In genomic region chr3:104461226-104461625, GRCm38 (mm10) we compare ENCODE assay signal across 29 mouse cellular contexts. TPM values are rescaled to one million over a fixed set of nuclear protein-coding genes. Genes with fewer than 3 reads are reported as not detected.
DNase-seq lines count a peak whose midpoint lies in the region; ATAC-seq lines count a peak whose summit lies in the region.
"Had no signal": no experiment of that assay in that cellular context is flagged by ENCODE, and none has a peak within 500 bp of the region (broad histone marks: within the 10 kb centered on the region; RNA-seq: fewer than 3 reads in every experiment).

No protein-coding gene starts in this region.

- H3K4me1 ChIP-seq in heart, embryonic 10.5 days: no peaks in the 10 kb centered on the region
- no peaks in the 10 kb centered on the region for H3K4me1 ChIP-seq in heart, embryonic 11.5 days (ENCODE audit: control insufficient read depth, insufficient read depth, low read length)
- H3K4me1 ChIP-seq: forebrain, embryonic 10.5 days; forebrain, embryonic 13.5 days; heart, embryonic 12.5 days; heart, embryonic 15.5 days; hindbrain, embryonic 12.5 days; hindbrain, embryonic 15.5 days had no signal

- no peak for ATAC-seq in heart, embryonic 11.5 days (replicated peaks; ENCODE audit: insufficient number of reproducible peaks, low FRiP score, low TSS enrichment)
- peak; percentile 76 for ATAC-seq in activated CD4-positive, CD25-positive, alpha-beta regulatory T cell, adult 4 months
- ATAC-seq: forebrain, embryonic 13.5 days; forebrain, postnatal 0 days; Patski had no signal

- peak; percentile 16 for DNase-seq in heart, embryonic 10.5 days (ENCODE audit: low spot score)
- peak; percentile 31 for DNase-seq in CD4-positive, CD25-positive, alpha-beta regulatory T cell, adult 2 months (ENCODE audit: low read depth, low spot score)
- DNase-seq in naive thymus-derived CD4-positive, alpha-beta T cell, adult 2 months (ENCODE audit: low read depth): peak; percentile 47
- DNase-seq in kidney, postnatal 25 days: no peak
- no peak for DNase-seq in liver
- DNase-seq: adrenal gland, adult 8-10 months; adrenal gland, postnatal 36 days; B cell, adult 2 months; cerebellum, adult 18-20 months; cerebellum, adult 9-10 months; cerebellum, postnatal 14 days; forebrain, postnatal 0 days; gastrocnemius, postnatal 25 days; heart, adult 2 months; heart, postnatal 10 days; heart, postnatal 4 days; kidney, adult 11 months; kidney, adult 9 months had no signal

- no peaks in the 10 kb centered on the region for H3K9me3 ChIP-seq in heart, embryonic 10.5 days
- H3K9me3 ChIP-seq in heart, embryonic 11.5 days (replicated peaks; ENCODE audit: control insufficient read depth, low read length): no peaks in the 10 kb centered on the region
- H3K9me3 ChIP-seq: forebrain, embryonic 10.5 days; forebrain, embryonic 13.5 days; G1E; heart, embryonic 12.5 days; heart, embryonic 15.5 days; hindbrain, embryonic 12.5 days; hindbrain, embryonic 15.5 days had no signal

- 62% methylated on average over 2 of the region's 2 CpGs for WGBS in heart, embryonic 10.5 days
- 64% methylated on average over 2 of the region's 2 CpGs for WGBS in heart, embryonic 11.5 days (ENCODE audit: insufficient replicate concordance)

- no peaks in the 10 kb centered on the region for H3K27me3 ChIP-seq in heart, embryonic 10.5 days (ENCODE audit: insufficient read depth, poor library complexity, severe bottlenecking)
- no peaks in the 10 kb centered on the region for H3K27me3 ChIP-seq in heart, embryonic 11.5 days (ENCODE audit: control insufficient read depth, insufficient read depth, low read length)
- H3K27me3 ChIP-seq: CH12.LX; forebrain, embryonic 13.5 days; heart, embryonic 12.5 days; heart, embryonic 15.5 days; hindbrain, embryonic 12.5 days; hindbrain, embryonic 15.5 days; Patski had no signal

- H3K27ac ChIP-seq in heart, embryonic 10.5 days: no peak overlapping the region
- no peak overlapping the region for H3K27ac ChIP-seq in heart, embryonic 11.5 days (ENCODE audit: low read depth, low read length)
- H3K27ac ChIP-seq: forebrain, embryonic 10.5 days; forebrain, embryonic 13.5 days; heart, adult 2 months; heart, embryonic 15.5 days; hindbrain, embryonic 12.5 days; hindbrain, embryonic 15.5 days had no signal

- H3K36me3 ChIP-seq in heart, embryonic 10.5 days: peaks cover 91% of the 10 kb centered on the region
- H3K36me3 ChIP-seq in heart, embryonic 11.5 days (ENCODE audit: control insufficient read depth, insufficient read depth, low read length): peaks cover 50% of the 10 kb centered on the region

- H3K4me3 ChIP-seq in heart, embryonic 10.5 days: no peak overlapping the region
- no peak overlapping the region for H3K4me3 ChIP-seq in heart, embryonic 11.5 days (ENCODE audit: low read depth, low read length)
- H3K4me3 ChIP-seq: forebrain, embryonic 10.5 days; forebrain, embryonic 13.5 days; heart, adult 2 months; heart, embryonic 12.5 days; heart, embryonic 15.5 days; hindbrain, embryonic 12.5 days; hindbrain, embryonic 15.5 days had no signal

- H3K9ac ChIP-seq in heart, embryonic 11.5 days (ENCODE audit: low read depth, low read length): no peak overlapping the region
- H3K9ac ChIP-seq: forebrain, embryonic 13.5 days; forebrain, postnatal 0 days; heart, embryonic 12.5 days; heart, embryonic 15.5 days; hindbrain, embryonic 12.5 days; hindbrain, embryonic 15.5 days had no signal

- H3K4me2 ChIP-seq in heart, embryonic 11.5 days: no peak overlapping the region
- H3K4me2 ChIP-seq: forebrain, embryonic 13.5 days; heart, embryonic 12.5 days; heart, embryonic 15.5 days; hindbrain, embryonic 12.5 days; hindbrain, embryonic 15.5 days had no signal

RNA-seq across cellular contexts. Expression of gene Lrig2, which starts 50.5 kb away (rescaled TPM):
- 13.0 and 14.1 TPM in 2 replicates for polyA plus RNA-seq in heart, embryonic 10.5 days (2016; fragmentation: Nextera tagmentation; extraction: Ambion mirVana)
- 12.7 and 17.2 TPM in 2 replicates for polyA plus RNA-seq in heart, embryonic 11.5 days (2014; fragmentation: Nextera tagmentation; extraction: Ambion mirVana)
- 1 to 10 TPM; 5.5 TPM for polyA plus RNA-seq in activated CD4-positive, CD25-positive, alpha-beta regulatory T cell, adult 4 months (2017; shearing (Covaris generic))

Comparison
In these comparisons a context has a peak if more than half of its experiments do, and no peak if none do; other contexts are left out.
1. DNase-seq: peak in heart, embryonic 10.5 days (single experiment), CD4-positive, CD25-positive, alpha-beta regulatory T cell, adult 2 months (single experiment) and naive thymus-derived CD4-positive, alpha-beta T cell, adult 2 months (single experiment); none in kidney, postnatal 25 days (0 of 2) and liver (single experiment).